Mouse (Mus musculus): ENCODE results near the gene Tanc1. TPM values are rescaled to one million over a fixed set of nuclear protein-coding genes. Genes with fewer than 3 reads are reported as not detected.

Gene Tanc1
- polyA plus RNA-seq, 1 experiment from 2014 or later = 33.0 TPM

DNA sequence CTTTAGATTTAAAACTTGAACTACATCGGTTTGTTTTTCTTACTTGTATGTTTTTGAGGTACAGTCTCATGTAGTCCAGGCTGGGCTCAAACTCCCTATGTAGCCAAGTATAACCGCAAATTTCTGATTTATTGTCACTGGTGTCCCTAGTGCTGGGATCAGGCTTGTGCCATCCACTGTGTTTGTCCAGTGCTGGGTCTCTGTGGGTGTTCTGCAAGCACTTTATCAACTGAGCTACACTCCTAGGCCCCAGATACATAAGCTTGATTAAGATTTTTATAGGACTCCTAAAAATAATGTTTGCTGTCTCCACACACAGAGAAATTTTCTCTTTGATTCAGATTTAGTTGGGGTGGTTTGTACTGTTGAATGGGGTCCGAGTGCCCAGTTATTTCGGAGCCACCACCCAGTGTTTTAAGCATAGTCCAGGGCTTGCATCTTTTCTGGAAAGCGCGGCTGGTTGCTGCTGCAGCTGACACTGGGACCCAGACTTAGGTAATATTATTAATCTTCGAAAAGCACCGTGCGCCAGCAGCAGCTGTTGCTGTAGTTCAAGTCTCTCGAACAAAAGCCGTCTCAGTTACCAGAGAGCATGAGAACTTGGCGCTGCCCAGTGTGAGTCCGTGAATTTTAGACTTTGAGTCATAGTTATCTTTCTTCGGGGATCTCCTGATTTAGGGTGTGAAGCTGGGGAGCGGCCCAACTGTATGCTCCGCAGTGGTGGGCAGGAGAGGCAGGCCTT is 73.2 kb downstream of the Tanc1 start:
- Histone ChIP-seq H3K4me1 (ENCODE audit: control insufficient read depth, insufficient read depth, low read length) (peaks cover 22% of the 10 kb centered on the region), H3K9ac (ENCODE audit: low read length) (no peak overlapping the region; the same call in 1 of the 2 replicates), H3K4me3 (replicated peaks; ENCODE audit: low read length) (no peak overlapping the region), H3K27ac (ENCODE audit: low read length) (no peak overlapping the region; the same call in 1 of the 2 replicates), H3K36me3 (ENCODE audit: control insufficient read depth, insufficient read depth, low read length) (no peaks in the 10 kb centered on the region), H3K27me3 (ENCODE audit: control insufficient read depth, insufficient read depth, low read length) (no peaks in the 10 kb centered on the region), H3K4me2 (ENCODE audit: low read depth, low read length) (no peak overlapping the region), H3K9me3 (replicated peaks; ENCODE audit: control insufficient read depth, low read length) (no peaks in the 10 kb centered on the region)
- 0 out of 2 replicates have a peak, but pooled peaks have one; percentile 21 for ATAC-seq (ENCODE audit: insufficient read depth, low FRiP score)
- 58% methylated on average over 16 of the region's 16 CpGs for WGBS

DNA sequence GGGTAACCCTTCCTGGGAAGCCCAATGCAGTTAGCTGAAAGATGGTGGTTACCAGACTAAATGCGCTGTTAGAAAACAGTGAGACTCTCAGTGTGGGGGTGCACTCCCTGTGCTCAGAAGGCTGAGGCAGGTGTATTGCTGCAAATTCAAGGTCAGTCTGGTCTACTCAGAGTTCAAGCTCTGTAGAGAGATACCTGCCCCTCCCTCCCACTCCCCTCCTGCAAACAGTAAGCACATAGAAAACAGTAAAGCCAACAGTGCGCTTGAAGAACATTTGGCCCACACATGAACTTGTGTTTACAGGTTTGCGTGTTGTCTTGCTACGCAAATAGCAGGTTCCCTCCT is 73.7 kb downstream of the Tanc1 start:
- H3K4me3 ChIP-seq (replicated peaks; ENCODE audit: low read length) = no peak overlapping the region
- H3K27me3 ChIP-seq (ENCODE audit: control insufficient read depth, insufficient read depth, low read length) = no peaks in the 10 kb centered on the region
- 88% methylated on average over 4 of the region's 4 CpGs for whole genome bisulfite sequencing
- no peak for ATAC-seq (ENCODE audit: insufficient read depth, low FRiP score)
- no peak overlapping the region for H3K9ac ChIP-seq (ENCODE audit: low read length)
- H3K36me3 ChIP-seq (ENCODE audit: control insufficient read depth, insufficient read depth, low read length) = no peaks in the 10 kb centered on the region
- no peak overlapping the region for H3K4me2 ChIP-seq (ENCODE audit: low read depth, low read length)
- peaks cover 22% of the 10 kb centered on the region for H3K4me1 ChIP-seq (ENCODE audit: control insufficient read depth, insufficient read depth, low read length)
- no peaks in the 10 kb centered on the region for H3K9me3 ChIP-seq (replicated peaks; ENCODE audit: control insufficient read depth, low read length)
- H3K27ac ChIP-seq (ENCODE audit: low read length) = no peak overlapping the region; the same call in 1 of the 2 replicates

DNA sequence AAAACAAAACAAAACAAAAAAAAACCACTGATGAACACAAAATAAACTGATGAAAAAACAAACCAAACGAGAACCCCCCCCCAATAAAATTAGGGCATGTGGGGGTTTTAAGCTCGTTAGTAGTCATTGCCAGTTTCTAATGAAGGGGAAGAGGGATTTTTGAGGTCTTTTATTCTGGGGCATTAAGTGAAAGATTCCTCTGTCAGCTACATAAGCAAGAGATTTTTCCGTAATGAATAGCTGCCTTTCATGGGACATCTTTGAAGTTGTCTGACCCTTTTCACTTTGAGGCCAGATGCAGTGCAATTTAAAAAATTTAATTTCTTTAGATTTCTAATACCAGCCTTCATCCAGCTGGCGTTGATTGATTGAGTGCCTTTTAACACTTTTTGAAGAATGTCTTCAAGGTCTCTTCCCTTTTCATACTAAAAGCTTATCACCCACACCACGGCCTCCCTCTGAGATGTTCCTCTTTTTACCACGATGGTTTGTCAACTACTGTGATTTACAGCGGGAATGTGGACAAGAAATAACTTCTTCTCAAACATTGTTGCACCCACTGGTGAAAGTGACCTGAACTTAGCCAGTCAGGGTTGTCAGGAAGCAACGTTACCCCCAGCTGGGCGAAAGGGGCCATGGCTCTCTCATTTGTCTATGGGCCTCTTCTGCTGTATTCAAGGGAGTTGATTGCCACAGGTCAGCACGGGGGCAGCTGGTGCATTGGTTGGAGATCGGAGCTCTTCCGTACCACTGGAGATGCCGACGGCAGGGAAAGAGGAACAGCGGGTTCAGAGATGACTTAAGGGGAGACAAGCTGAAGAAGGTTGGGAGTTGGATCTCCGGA is 76.6 kb downstream of the Tanc1 start:
- no peaks in the 10 kb centered on the region for H3K9me3 ChIP-seq (replicated peaks; ENCODE audit: control insufficient read depth, low read length)
- H3K4me1 ChIP-seq (ENCODE audit: control insufficient read depth, insufficient read depth, low read length) = peaks cover 26% of the 10 kb centered on the region
- WGBS = 54% methylated on average over 16 of the region's 16 CpGs
- no peak overlapping the region for H3K27ac ChIP-seq (ENCODE audit: low read length)
- no peak overlapping the region for H3K4me2 ChIP-seq (ENCODE audit: low read depth, low read length)
- H3K27me3 ChIP-seq (ENCODE audit: control insufficient read depth, insufficient read depth, low read length) = no peaks in the 10 kb centered on the region
- H3K9ac ChIP-seq (ENCODE audit: low read length) = no peak overlapping the region
- H3K4me3 ChIP-seq (replicated peaks; ENCODE audit: low read length) = no peak overlapping the region
- H3K36me3 ChIP-seq (ENCODE audit: control insufficient read depth, insufficient read depth, low read length) = no peaks in the 10 kb centered on the region
- ATAC-seq (ENCODE audit: insufficient read depth, low FRiP score) = no peak

DNA sequence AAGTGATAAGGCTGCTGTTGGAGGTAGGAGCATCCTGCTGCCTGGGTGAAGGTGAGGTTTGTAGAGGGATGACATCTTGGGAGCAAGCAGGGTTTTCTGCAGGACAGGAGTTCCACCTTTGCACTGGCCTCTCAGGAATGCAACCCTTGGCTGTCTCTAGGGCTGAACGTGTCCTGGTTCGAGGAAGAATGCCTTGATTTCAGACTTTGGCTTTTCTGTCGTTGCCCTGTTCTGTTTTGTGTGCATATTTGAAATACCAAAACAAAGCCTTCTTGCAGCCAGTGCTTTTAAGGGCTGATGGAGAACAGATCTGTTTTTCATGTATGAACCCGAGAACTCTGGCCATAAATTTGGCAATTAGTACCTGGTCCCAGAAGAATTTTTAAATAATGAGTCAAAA is 79.3 kb downstream of the Tanc1 start:
- 25% methylated on average over 4 of the region's 4 CpGs for WGBS

DNA sequence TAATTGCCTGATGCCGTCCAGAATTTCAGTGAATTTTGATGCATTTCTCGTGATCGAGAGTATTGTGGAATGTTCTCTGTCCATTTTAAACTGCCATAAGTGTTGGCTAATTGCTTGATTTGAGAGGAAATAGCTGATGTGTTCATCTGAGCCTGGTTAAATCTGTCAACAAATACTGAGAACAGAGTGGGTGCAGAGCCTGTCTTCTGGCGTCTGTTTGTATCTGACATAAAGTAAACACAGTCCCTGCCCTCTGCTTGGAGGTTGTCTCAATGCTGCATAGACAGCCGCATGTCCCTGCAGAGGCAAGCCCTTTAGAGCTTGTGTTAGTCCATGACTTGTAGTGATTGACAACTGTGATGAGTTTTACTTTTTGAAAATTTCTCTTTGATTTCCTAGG is 81.6 kb downstream of the Tanc1 start:
- Histone ChIP-seq H3K27ac (ENCODE audit: low read length) (no peak overlapping the region), H3K4me1 (ENCODE audit: control insufficient read depth, insufficient read depth, low read length) (peaks cover 20% of the 10 kb centered on the region), H3K9ac (ENCODE audit: low read length) (no peak overlapping the region), H3K27me3 (ENCODE audit: control insufficient read depth, insufficient read depth, low read length) (no peaks in the 10 kb centered on the region), H3K4me2 (ENCODE audit: low read depth, low read length) (no peak overlapping the region), H3K36me3 (ENCODE audit: control insufficient read depth, insufficient read depth, low read length) (no peaks in the 10 kb centered on the region), H3K4me3 (replicated peaks; ENCODE audit: low read length) (no peak overlapping the region), H3K9me3 (replicated peaks; ENCODE audit: control insufficient read depth, low read length) (no peaks in the 10 kb centered on the region)
- ATAC-seq (ENCODE audit: insufficient read depth, low FRiP score) = no peak
- WGBS = 29% methylated on average over 5 of the region's 5 CpGs

More for the DNA sequence above, 79.3 kb downstream of the Tanc1 start:
- H3K36me3 ChIP-seq (ENCODE audit: control insufficient read depth, insufficient read depth, low read length) = no peaks in the 10 kb centered on the region
- no peak overlapping the region for H3K4me3 ChIP-seq (replicated peaks; ENCODE audit: low read length)
- H3K9me3 ChIP-seq (replicated peaks; ENCODE audit: control insufficient read depth, low read length) = no peaks in the 10 kb centered on the region
- H3K27ac ChIP-seq (ENCODE audit: low read length) = no peak overlapping the region
- H3K4me1 ChIP-seq (ENCODE audit: control insufficient read depth, insufficient read depth, low read length) = peaks cover 15% of the 10 kb centered on the region
- H3K27me3 ChIP-seq (ENCODE audit: control insufficient read depth, insufficient read depth, low read length) = no peaks in the 10 kb centered on the region
- no peak overlapping the region for H3K9ac ChIP-seq (ENCODE audit: low read length)
- H3K4me2 ChIP-seq (ENCODE audit: low read depth, low read length) = no peak overlapping the region
- no peak for ATAC-seq (ENCODE audit: insufficient read depth, low FRiP score)

DNA sequence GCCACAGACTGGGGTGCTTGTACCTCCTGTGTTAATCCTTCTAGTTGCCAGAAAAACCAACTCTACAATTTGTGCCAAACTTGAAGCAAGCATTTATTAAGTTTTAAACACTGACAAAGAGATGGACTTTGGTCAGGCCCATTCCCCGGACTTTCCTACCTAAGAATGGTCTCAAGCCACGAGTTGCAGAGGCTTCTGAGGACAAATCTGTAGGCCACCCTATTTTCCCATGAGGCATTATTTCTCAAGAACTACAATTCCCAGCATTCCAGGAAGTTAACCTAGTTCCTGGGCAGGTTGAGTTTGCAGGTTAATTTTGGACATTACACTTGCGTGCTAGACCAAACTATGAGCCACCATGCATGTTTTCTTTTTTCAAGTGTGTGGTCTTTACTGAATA is 85.3 kb downstream of the Tanc1 start:
- no peak for ATAC-seq (ENCODE audit: insufficient read depth, low FRiP score)
- peak overlapping the region; percentile 34 for H3K27ac ChIP-seq (ENCODE audit: low read length)
- peaks cover 20% of the 10 kb centered on the region for H3K4me1 ChIP-seq (ENCODE audit: control insufficient read depth, insufficient read depth, low read length)
- no peak overlapping the region for H3K4me2 ChIP-seq (ENCODE audit: low read depth, low read length)
- H3K9ac ChIP-seq (ENCODE audit: low read length) = no peak overlapping the region
- 77% methylated on average over 3 of the region's 3 CpGs for WGBS
- no peaks in the 10 kb centered on the region for H3K9me3 ChIP-seq (replicated peaks; ENCODE audit: control insufficient read depth, low read length)
- no peaks in the 10 kb centered on the region for H3K36me3 ChIP-seq (ENCODE audit: control insufficient read depth, insufficient read depth, low read length)
- H3K27me3 ChIP-seq (ENCODE audit: control insufficient read depth, insufficient read depth, low read length) = no peaks in the 10 kb centered on the region
- no peak overlapping the region for H3K4me3 ChIP-seq (replicated peaks; ENCODE audit: low read length)

DNA sequence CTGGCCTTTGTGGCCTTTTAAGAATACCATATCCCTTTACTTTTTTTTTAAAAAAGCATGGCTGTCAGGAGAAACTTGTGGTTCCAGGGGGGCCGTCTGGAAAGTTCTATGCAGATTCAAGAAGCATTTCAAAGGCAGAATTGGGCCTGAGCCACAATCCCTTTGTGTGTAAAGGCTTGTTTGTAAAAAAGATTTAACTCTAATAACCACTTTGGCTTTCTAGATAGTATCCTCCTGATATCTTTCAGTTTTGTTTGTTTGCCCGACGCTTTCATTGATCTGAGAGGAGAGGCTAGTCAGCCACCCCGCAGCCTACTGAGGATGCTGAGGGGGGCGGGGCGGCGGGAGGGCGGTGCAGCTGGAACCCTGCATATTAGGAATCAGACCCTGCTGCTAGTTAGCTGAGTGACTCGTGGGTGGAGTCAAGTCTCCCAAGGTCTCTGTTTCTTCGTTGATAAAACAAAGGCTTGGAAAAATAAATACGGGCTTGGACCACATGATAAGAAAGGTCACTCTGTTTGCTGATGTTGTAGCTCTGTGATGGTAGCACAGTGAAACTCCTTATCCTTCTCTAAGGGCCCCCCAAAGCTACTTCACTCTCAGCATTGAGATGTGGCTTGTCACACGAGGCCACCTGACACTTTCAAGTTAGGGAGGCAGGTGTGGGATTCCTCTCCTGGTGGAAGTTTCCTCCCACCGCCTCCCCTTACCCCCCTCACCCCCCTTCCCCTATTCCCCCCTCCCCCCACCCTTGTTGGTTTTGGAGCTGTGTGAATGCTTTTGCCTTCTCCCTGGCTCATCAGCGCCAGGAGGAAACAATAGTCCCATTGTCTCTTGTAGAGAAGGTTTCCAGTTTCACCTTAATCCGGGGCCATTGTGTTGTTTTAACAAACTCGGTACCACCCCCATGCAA is 86.1 kb downstream of the Tanc1 start:
- Histone ChIP-seq H3K36me3 (ENCODE audit: control insufficient read depth, insufficient read depth, low read length) (no peaks in the 10 kb centered on the region), H3K27ac (ENCODE audit: low read length) (peak overlapping the region; percentile 49), H3K4me3 (replicated peaks; ENCODE audit: low read length) (no peak overlapping the region), H3K9ac (ENCODE audit: low read length) (0 out of 2 replicates have a peak overlapping the region, but pooled peaks have one; percentile 3), H3K4me1 (ENCODE audit: control insufficient read depth, insufficient read depth, low read length) (peaks cover 14% of the 10 kb centered on the region), H3K9me3 (replicated peaks; ENCODE audit: control insufficient read depth, low read length) (no peaks in the 10 kb centered on the region), H3K27me3 (ENCODE audit: control insufficient read depth, insufficient read depth, low read length) (no peaks in the 10 kb centered on the region), H3K4me2 (ENCODE audit: low read depth, low read length) (peak overlapping the region; percentile 35)
- 6% methylated on average over 16 of the region's 16 CpGs for WGBS
- peak; percentile 84 for ATAC-seq (ENCODE audit: insufficient read depth, low FRiP score)

DNA sequence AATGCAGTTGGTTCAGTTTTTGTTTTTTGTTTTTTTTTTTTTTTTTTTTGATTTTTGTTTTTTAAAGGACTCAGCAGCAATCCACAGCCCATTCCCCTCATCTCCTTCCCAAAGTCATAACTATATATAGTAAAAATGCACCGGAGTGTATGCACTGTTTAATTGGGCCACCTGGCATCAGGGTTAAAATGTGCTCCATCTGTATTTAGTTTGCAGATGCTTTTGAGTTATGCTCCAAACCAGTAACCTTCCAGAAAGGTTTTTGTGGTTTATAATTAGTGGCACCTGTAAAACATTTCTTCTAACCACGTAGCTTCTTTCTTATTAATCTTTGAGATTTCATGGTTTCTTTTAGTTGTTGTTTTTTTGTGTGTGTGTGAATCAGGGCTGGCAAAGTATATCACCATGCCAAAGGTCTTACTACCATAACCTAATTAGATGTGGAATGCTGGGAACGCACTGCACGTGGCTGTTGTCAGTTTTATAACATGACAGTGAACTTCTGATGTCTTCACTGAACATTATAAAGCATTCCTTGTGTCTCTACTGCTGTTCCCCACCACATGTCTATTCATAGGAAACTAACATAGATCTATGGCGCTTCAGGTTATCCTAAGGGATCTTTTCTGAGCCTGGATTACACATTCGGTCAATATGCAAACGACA is 86.9 kb downstream of the Tanc1 start:
- 53% methylated on average over 7 of the region's 7 CpGs for WGBS
- Histone ChIP-seq H3K4me1 (ENCODE audit: control insufficient read depth, insufficient read depth, low read length) (peaks cover 7% of the 10 kb centered on the region), H3K9me3 (replicated peaks; ENCODE audit: control insufficient read depth, low read length) (no peaks in the 10 kb centered on the region), H3K27me3 (ENCODE audit: control insufficient read depth, insufficient read depth, low read length) (no peaks in the 10 kb centered on the region), H3K4me2 (ENCODE audit: low read depth, low read length) (peak overlapping the region; percentile 35; the same call in 1 of the 2 replicates), H3K36me3 (ENCODE audit: control insufficient read depth, insufficient read depth, low read length) (no peaks in the 10 kb centered on the region), H3K9ac (ENCODE audit: low read length) (no peak overlapping the region), H3K27ac (ENCODE audit: low read length) (peak overlapping the region; percentile 49), H3K4me3 (replicated peaks; ENCODE audit: low read length) (no peak overlapping the region)
- no peak for ATAC-seq (ENCODE audit: insufficient read depth, low FRiP score)
